Mouse (Mus musculus): Measurements from ENCODE around the gene P2ry6.

Gene P2ry6

GRCm38 (mm10) chr7:100974135-100974903 lies at the start of gene P2ry6:
Gene P2ry6 (minus strand): TSS chr7:100974649.
- DNase-seq: no peak

- DNase-seq: no peak
These were observed 43.0 kb upstream of the P2ry6 start for GRCm38 (mm10) chr7:101017492-101017891.

DNA sequence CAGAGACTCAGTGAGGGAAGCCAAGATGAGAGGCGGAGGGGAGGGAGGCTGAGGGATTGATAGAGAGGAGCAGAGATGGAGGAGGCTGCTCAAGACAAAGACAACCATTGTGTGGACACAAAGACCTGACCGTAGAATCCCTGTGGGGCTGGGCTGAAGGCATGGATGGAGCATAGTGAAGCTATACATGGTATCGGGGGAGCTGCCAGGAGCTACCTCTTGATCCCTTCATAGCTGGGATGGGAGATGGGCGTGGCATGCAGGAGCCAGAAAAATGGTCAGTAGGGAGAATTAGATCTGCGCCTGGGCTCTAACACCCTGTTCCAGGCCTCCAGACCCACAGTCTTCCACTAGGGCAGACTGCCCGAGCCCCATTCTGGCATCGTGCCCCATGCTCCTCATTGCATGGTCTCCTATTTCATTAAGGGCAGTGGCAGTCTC lies 42.6 kb upstream of the P2ry6 start:
- no peak for DNase-seq

DNA sequence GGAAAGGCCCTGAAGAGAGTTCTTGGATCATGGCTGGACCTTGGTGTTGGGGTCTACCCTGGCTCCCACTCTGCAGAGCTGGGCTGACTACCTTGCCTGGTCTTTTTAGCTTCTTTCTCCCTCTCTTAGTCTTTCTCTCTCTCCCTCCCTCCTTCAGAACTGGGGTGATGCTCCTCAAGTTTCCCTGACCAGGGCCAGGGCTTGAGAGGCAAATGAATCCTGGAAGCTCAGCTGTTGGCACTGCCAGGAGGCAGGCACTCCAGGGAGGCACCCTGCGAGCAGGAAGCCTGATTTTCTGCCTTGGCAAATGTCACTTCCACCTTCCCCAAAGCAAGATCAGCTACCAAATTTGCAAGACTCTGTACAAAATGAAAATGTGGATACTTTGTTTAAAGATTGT lies 40.5 kb upstream of the P2ry6 start:
- no peak for DNase-seq

GRCm38 (mm10) chr7:101014041-101014440 lies 39.6 kb upstream of the P2ry6 start:
- no peak for DNase-seq

- no peak for DNase-seq
These were observed 38.1 kb upstream of the P2ry6 start, which contains the start of gene P2ry2 for GRCm38 (mm10) chr7:101012541-101012940. Gene P2ry2 (minus strand): TSS chr7:101012866.

DNA sequence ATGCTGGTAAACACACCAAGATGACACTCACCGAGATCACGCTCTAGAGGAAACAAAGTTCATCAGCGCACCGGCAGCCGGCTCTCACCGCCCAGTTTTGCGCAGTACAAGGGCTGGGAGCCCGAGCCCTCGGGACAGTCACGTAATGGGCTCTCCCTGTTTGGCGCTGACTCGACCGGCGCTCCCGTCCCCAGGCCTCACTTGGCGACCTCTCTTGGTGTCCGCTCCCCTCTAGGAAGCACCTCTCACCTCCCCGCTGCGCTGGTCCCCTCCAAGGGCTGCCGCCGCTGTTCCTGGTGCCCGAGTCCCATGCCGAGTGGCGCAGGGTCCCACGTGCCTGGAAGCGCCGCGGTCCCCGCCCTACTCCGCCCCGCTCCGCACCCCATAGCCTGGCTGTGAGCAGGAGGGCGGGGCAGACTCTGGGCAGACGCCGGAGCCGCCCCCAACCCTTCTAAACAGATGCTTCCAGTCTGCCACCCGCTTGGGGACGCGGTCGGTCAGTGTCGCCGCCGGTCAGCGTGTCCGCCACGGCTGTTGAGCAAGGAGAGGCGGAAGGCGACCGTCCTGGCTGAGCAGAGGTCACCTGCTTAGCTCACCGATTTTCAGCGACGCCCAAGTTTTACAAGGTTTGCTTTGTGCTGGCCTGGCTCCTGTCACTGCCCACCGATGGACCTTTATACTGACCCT lies 37.4 kb upstream of the P2ry6 start:
- DNase-seq: peak; percentile 70

- DNase-seq: no peak
These were observed 36.3 kb upstream of the P2ry6 start for GRCm38 (mm10) chr7:101010741-101011140.

DNA sequence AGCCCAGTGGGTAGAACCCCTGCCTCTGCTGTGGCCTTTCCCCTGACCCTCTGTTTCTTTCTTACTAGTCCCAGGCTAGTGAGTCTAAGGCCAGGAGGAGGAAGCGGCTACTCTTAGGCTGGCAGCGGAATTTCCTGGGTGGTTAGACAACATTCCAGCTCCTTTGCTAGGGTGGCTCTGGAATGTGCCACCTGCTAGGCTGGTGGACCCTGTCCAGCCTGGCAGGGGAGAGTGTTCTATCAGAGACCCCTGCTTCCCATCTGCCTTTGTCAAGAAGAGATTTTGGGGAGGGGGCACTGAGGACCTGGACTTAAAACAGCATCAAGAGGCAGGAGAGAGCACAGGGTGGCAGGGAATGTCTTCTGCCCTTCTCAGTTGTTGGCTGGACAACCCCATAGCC lies 31.8 kb upstream of the P2ry6 start:
- no peak for DNase-seq

GRCm38 (mm10) chr7:101005119-101005518 lies 30.7 kb upstream of the P2ry6 start:
- no peak for DNase-seq

- no peak for DNase-seq
These were observed 29.2 kb upstream of the P2ry6 start for GRCm38 (mm10) chr7:101003442-101004326.

GRCm38 (mm10) chr7:101002274-101002673 lies 27.8 kb upstream of the P2ry6 start:
- DNase-seq: no peak

DNA sequence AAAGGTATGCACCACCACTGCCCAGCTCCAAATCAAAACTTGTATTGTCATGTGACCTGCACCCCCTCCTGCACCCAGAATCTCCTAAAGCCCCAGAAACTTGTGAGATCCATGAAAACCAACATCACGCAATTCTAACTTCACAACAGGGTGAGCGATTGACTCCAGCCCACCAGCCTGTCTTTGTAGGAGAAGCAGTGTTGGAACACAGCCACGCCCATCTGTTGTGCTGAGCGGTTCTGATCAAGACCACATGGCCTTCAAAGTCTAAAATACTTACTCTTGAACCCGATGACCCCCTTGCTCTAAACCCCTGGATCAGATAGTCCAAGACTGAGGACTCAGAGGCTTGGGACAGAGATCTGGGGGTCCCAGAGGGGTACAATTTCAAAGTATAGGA lies 25.2 kb upstream of the P2ry6 start:
- no peak for DNase-seq

DNA sequence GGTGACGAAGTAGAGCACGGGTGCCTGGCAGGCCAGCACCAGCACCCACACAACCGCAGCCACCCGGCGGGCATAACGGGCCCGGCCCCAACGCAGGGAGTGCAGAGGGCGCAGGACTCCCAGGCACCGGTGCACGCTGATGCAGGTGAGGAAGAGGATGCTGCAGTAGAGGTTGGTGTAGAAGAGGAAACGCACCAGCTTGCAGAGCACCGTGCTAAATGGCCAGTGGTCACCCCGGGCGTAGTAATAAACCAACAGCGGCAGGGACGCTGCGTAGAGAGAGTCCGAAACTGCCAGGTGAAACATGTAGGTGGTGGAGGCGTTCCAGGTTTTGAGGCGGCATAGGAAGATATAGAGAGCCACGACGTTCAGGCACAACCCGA lies 24.1 kb upstream of the P2ry6 start:
- no peak for DNase-seq

- DNase-seq: no peak
These were observed 23.6 kb upstream of the P2ry6 start for GRCm38 (mm10) chr7:100997951-100998577.

GRCm38 (mm10) chr7:100997215-100997614 lies 22.8 kb upstream of the P2ry6 start:
- no peak for DNase-seq

DNA sequence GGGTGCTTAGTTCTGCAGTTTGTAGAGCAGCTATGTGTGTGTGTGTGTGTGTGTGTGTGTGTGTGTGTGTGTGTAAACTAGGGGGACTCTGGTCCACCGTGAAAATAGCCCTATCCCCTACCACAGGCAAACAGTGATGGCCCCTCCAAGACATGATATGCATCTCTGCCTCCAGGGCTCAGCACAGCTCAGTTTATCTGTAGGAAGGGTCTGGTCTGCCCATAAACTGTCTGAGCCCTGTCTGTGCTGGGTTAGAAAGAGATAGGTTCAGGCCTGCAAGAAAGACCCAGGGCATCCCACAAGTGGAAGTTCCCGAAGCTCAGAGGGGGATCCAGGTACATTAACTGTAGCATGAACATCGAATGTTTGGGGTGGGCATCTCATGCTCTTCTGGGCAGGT lies 21.5 kb upstream of the P2ry6 start:
- DNase-seq: no peak

GRCm38 (mm10) chr7:100995260-100995864 lies 20.9 kb upstream of the P2ry6 start:
- DNase-seq: no peak

GRCm38 (mm10) chr7:100993166-100993565 lies 18.7 kb upstream of the P2ry6 start:
- no peak for DNase-seq

DNA sequence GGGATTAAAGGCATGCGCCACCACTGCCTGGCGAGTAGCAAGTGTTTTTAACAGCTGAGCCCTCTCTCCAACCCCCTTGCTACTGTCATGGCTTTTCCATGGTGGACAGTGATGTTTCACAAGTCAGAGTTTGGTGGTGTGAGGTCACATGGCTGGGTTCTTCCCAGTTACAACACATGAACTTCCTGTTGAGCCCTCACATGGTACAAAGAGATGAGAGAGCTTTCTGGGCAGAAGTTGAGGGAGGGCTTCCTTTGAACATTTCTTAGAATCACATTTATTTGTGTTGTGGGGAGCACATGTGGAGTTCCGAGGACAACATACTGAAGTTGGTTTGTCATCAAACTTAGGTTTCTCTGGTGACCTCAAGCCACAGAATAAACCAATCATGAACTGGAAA lies 17.5 kb upstream of the P2ry6 start:
- no peak for DNase-seq

GRCm38 (mm10) chr7:100990636-100991311 lies 16.3 kb upstream of the P2ry6 start:
- DNase-seq: no peak

DNA sequence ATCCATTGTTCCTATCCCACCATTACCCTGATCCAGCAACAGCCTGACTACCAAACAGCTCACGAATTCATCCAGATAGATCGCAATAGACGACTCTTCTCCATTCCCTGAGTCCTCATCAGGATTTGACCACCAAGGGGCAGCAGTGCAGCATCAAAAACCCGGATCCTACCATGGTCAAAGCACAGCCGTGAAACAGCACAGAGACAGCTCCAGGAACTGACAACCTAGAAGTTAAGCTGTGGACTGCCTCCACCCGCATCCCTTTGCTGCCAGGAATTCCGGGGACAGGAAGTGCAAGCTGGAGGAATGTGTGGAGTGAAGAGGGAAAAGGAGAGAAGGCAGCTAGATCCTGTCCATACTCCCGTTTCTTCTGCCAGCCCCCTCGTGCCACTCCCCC lies 13.6 kb upstream of the P2ry6 start:
- DNase-seq: peak; percentile 67

Data from liver (tissue).